ENCODE assay signal across 8 mouse cellular contexts in the genomic region with DNA sequence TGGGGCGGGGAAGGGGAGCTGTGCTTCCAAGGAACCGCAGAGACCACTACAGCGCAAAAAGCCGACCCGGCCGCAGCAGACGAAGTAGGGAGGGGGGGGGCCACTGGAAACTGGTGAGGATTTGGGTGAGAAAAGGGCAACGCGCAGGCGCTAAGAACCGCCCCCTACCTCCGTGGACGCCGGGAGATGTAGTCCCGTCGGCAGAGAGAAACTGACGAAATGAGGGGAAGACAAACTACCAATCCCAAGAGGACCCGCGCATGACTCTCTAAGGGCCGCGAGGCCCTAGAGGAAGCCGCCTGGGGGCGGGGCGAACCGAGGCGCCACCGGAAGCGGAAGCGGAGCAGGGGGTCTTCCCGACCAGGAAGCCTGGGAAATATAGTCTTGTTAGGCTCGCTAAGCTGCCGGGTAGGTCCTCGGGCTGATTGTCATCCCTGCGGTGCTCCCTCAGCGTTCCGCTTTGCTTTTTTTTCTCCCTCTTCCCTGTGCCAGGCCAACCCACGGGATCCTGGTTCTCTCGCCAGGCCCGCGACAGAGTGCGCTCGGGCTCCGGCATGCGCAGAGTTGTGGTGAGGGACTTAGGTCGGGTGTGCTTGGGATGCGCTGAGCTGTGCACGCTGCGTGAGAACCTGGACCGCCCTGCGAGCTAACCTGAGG. TPM values are rescaled to one million over a fixed set of nuclear protein-coding genes. Genes with fewer than 3 reads are reported as not detected.
DNase-seq lines count a peak whose midpoint lies in the region; ATAC-seq and TF ChIP-seq lines count a peak whose summit lies in the region.

Gene Gpank1 (plus strand): TSS at position 313 of the 657 bp plus-strand sequence.

- peaks cover 11% of the 10 kb centered on the region for H3K4me1 ChIP-seq in embryonic facial prominence, embryonic 14.5 days (ENCODE audit: control insufficient read depth, insufficient read depth, low read length)
- peaks cover 8% of the 10 kb centered on the region for H3K4me1 ChIP-seq in heart, adult 2 months (ENCODE audit: control insufficient read depth, insufficient read depth, low read length)
- peaks cover 28% of the 10 kb centered on the region for H3K4me1 ChIP-seq in limb, embryonic 13.5 days
- H3K4me1 ChIP-seq in midbrain, embryonic 16.5 days (ENCODE audit: control insufficient read depth, insufficient read depth, low read length): peaks cover 18% of the 10 kb centered on the region

- no peaks in the 10 kb centered on the region for H3K27me3 ChIP-seq in embryonic facial prominence, embryonic 14.5 days (replicated peaks; ENCODE audit: control insufficient read depth, insufficient read depth, low read length)
- H3K27me3 ChIP-seq in heart, adult 2 months (ENCODE audit: control insufficient read depth, insufficient read depth, low read length): no peaks in the 10 kb centered on the region
- no peaks in the 10 kb centered on the region for H3K27me3 ChIP-seq in limb, embryonic 13.5 days
- H3K27me3 ChIP-seq in midbrain, embryonic 16.5 days (ENCODE audit: control insufficient read depth, insufficient read depth, low read depth, low read length): no peaks in the 10 kb centered on the region

- WGBS in embryonic facial prominence, embryonic 14.5 days: under 1% methylated on average over 34 of the region's 50 CpGs
- under 1% methylated on average over 50 of the region's 50 CpGs for WGBS in heart, adult 2 months
- WGBS in limb, embryonic 13.5 days: under 1% methylated on average over 45 of the region's 50 CpGs
- WGBS in midbrain, embryonic 16.5 days: under 1% methylated on average over 49 of the region's 50 CpGs

- peaks cover 40% of the 10 kb centered on the region for H3K36me3 ChIP-seq in embryonic facial prominence, embryonic 14.5 days (ENCODE audit: control insufficient read depth, insufficient read depth, low read length)
- H3K36me3 ChIP-seq in heart, adult 2 months (ENCODE audit: control insufficient read depth, insufficient read depth, low read length): peaks cover 6% of the 10 kb centered on the region
- peaks cover 42% of the 10 kb centered on the region for H3K36me3 ChIP-seq in limb, embryonic 13.5 days
- H3K36me3 ChIP-seq in midbrain, embryonic 16.5 days (ENCODE audit: control insufficient read depth, insufficient read depth, low read length): peaks cover 17% of the 10 kb centered on the region

- H3K4me2 ChIP-seq in embryonic facial prominence, embryonic 14.5 days (ENCODE audit: low read depth, low read length): peak within 1 kb of the TSS; percentile 93
- peak within 1 kb of the TSS; percentile 92 for H3K4me2 ChIP-seq in limb, embryonic 13.5 days (replicated peaks)
- peak within 1 kb of the TSS; percentile 94 for H3K4me2 ChIP-seq in midbrain, embryonic 16.5 days (ENCODE audit: low read length)

- peak; percentile 100 for DNase-seq in 3T3-L1 (ENCODE audit: low read depth, low spot score)
- DNase-seq in adrenal gland, postnatal 4 days (ENCODE audit: low spot score in 2 of 2): peak; percentile 83 to 94
- DNase-seq in embryonic facial prominence, embryonic 14.5 days (ENCODE audit: low spot score): peak; percentile 100
- DNase-seq in heart, adult 2 months: peak; percentile 97 to 99
- DNase-seq in kidney, adult 8-10 months: peak; percentile 98 to 99
- DNase-seq in spleen, postnatal 10 days (ENCODE audit: low spot score in 2 of 2): peak; percentile 89 to 97

- peak; percentile 95 for ATAC-seq in embryonic facial prominence, embryonic 14.5 days (ENCODE audit: low read depth)
- ATAC-seq in limb, embryonic 13.5 days (ENCODE audit: low FRiP score, low read depth): peak; percentile 96
- peak; percentile 95 for ATAC-seq in midbrain, embryonic 16.5 days

- H3K4me3 ChIP-seq in embryonic facial prominence, embryonic 14.5 days (ENCODE audit: low read depth, low read length): peak within 1 kb of the TSS; percentile 88
- H3K4me3 ChIP-seq in heart, adult 2 months: peak within 1 kb of the TSS; percentile 100
- H3K4me3 ChIP-seq in limb, embryonic 13.5 days: peak within 1 kb of the TSS; percentile 93
- peak within 1 kb of the TSS; percentile 89 for H3K4me3 ChIP-seq in midbrain, embryonic 16.5 days (ENCODE audit: low read depth, low read length)

- peak; percentile 9; the same call in 1 of the 2 replicates for TF ChIP-seq CTCF in heart, adult 2 months (IDR thresholded peaks at IDR 0.05)

- peak within 1 kb of the TSS; percentile 92 for H3K27ac ChIP-seq in embryonic facial prominence, embryonic 14.5 days (replicated peaks; ENCODE audit: low read depth, low read length)
- H3K27ac ChIP-seq in heart, adult 2 months: peak within 1 kb of the TSS; percentile 91
- peak within 1 kb of the TSS; percentile 94 for H3K27ac ChIP-seq in limb, embryonic 13.5 days
- H3K27ac ChIP-seq in midbrain, embryonic 16.5 days (ENCODE audit: low read length): peak within 1 kb of the TSS; percentile 89

- TF ChIP-seq EP300 in heart, adult 2 months (IDR thresholded peaks at IDR 0.05; ENCODE audit: insufficient read depth, low read depth, low read length): no peak

- H3K9ac ChIP-seq in embryonic facial prominence, embryonic 14.5 days (ENCODE audit: low read depth, low read length): peak within 1 kb of the TSS; percentile 90
- peak within 1 kb of the TSS; percentile 88 for H3K9ac ChIP-seq in heart, adult 2 months (ENCODE audit: low read depth, low read length)
- H3K9ac ChIP-seq in limb, embryonic 13.5 days: peak within 1 kb of the TSS; percentile 98
- H3K9ac ChIP-seq in midbrain, embryonic 16.5 days (ENCODE audit: low read depth, low read length): peak within 1 kb of the TSS; percentile 92

- TF ChIP-seq POLR2A in heart, adult 2 months (IDR thresholded peaks at IDR 0.05; ENCODE audit: insufficient read depth, low read depth, low read length): peak; percentile 77

- intact Hi-C loops in heart, adult 2 months (cut with DNase I): loop anchor here (2.0 to 5.0 kb wide), 3 partner anchors 14 to 116 kb away; partner anchors contain the start of genes Bag6 and Nfkbil1

- no peaks in the 10 kb centered on the region for H3K9me3 ChIP-seq in embryonic facial prominence, embryonic 14.5 days (ENCODE audit: control insufficient read depth, low read length)
- no peaks in the 10 kb centered on the region for H3K9me3 ChIP-seq in limb, embryonic 13.5 days
- no peaks in the 10 kb centered on the region for H3K9me3 ChIP-seq in midbrain, embryonic 16.5 days (replicated peaks; ENCODE audit: control insufficient read depth, low read length, poor library complexity, severe bottlenecking)

- H3K79me2 ChIP-seq in heart, adult 2 months (replicated peaks; ENCODE audit: control insufficient read depth, insufficient read depth, low read length): peaks cover 5% of the 10 kb centered on the region; the same call in 1 of the 2 replicates

RNA-seq across cellular contexts. Expression of gene Gpank1, which starts in this region (rescaled TPM):
- 10 to 100 TPM; 14.7 TPM for total RNA-seq in adrenal gland, postnatal 4 days (2021)
- polyA plus RNA-seq in embryonic facial prominence, embryonic 14.5 days (2014; fragmentation: Nextera tagmentation; extraction: Ambion mirVana): 13.0 and 13.4 TPM in 2 replicates
- 1 to 10 TPM; 6.8 to 8.5 TPM for total RNA-seq in heart, adult 2 months (2021)
- polyA plus RNA-seq in heart, adult 2 months (2012; rRNA removed): 9.5 TPM in 2 replicates
- polyA plus RNA-seq in limb, embryonic 13.5 days (2015; fragmentation: Nextera tagmentation; extraction: Ambion mirVana): 21.3 and 21.9 TPM in 2 replicates
- 24.3 and 26.4 TPM in 2 replicates for polyA plus RNA-seq in midbrain, embryonic 16.5 days (2015; fragmentation: Nextera tagmentation; extraction: Ambion mirVana)

Comparison
In these comparisons a context has a peak if more than half of its experiments do, and no peak if none do; other contexts are left out.
1. Peak in every context shown above with its lines: DNase-seq, ATAC-seq, H3K4me3 ChIP-seq and H3K27ac ChIP-seq.